Mouse (Mus musculus) intestine, embryonic 15.5 days (tissue): ENCODE results near the gene Spryd4. TPM values are rescaled to one million over a fixed set of nuclear protein-coding genes. Genes with fewer than 3 reads are reported as not detected.
"Not testable (repeated sequence)": the region's sequence is repeated elsewhere in the genome, so short reads cannot be mapped to it uniquely, and the experiment has no call there.

Experiments
- ATAC-seq: fragments of 200-750 bp; cut with Nextera tagmentation; 2 replicates; pipeline ENCODE4 v1.8.0; 2017; ENCODE audit warnings: moderate TSS enrichment, moderate library complexity
- H3K27ac ChIP-seq: fragments of 300-500 bp; sonication (generic); 2 replicates; pipeline ENCODE4 v1.5.1; 2015; ENCODE audit warnings: mild to moderate bottlenecking, inconsistent platforms
- H3K27me3 ChIP-seq: fragments of 300-500 bp; sonication (generic); replicated peaks from 2 replicates; pipeline ENCODE4 v1.6.1; 2015; ENCODE audit warnings: inconsistent platforms
- H3K36me3 ChIP-seq: fragments of 300-500 bp; sonication (generic); 2 replicates; pipeline ENCODE4 v1.6.1; 2015; ENCODE audit warnings: inconsistent platforms
- H3K4me1 ChIP-seq: fragments of 300-500 bp; sonication (generic); replicated peaks from 2 replicates; pipeline ENCODE4 v1.6.1; 2015; ENCODE audit warnings: inconsistent platforms
- H3K4me2 ChIP-seq: fragments of 300-500 bp; sonication (generic); replicated peaks from 2 replicates; pipeline ENCODE4 v1.6.1; 2015; ENCODE audit warnings: mild to moderate bottlenecking, inconsistent platforms
- H3K4me3 ChIP-seq: fragments of 300-500 bp; sonication (generic); replicated peaks from 2 replicates; pipeline ENCODE4 v1.5.1; 2015; ENCODE audit warnings: inconsistent platforms
- H3K9ac ChIP-seq: fragments of 300-500 bp; sonication (generic); 2 replicates; pipeline ENCODE4 v1.6.1; 2015; ENCODE audit warnings: inconsistent platforms
- H3K9me3 ChIP-seq: fragments of 300-500 bp; sonication (generic); 2 replicates; pipeline ENCODE4 v1.6.1; 2016; ENCODE audit warnings: inconsistent platforms
- WGBS: fragments of 180-500 bp; shearing (Covaris S2); methylation state at CpG from one replicate; pipeline ENCODE4 v1.1.7; 2015; 5-methylcytosine and 5-hydroxymethylcytosine counted together
- polyA plus RNA-seq: library from polyadenylated mRNA; unstranded; fragments of >200 nt; fragmentation: Nextera tagmentation; extraction: Ambion mirVana; gene quantifications from 2 replicates; pipeline ENCODE4 v1.2.1, GENCODE M21; 2015

Spryd4 gene
- polyA plus RNA-seq, 1 experiment from 2014 or later, result 34.8 TPM

- Histone ChIP-seq H3K27me3 (no peaks in the 10 kb centered on the region), H3K4me1 (peaks cover 10% of the 10 kb centered on the region), H3K9me3 (no peaks in the 10 kb centered on the region), H3K36me3 (no peaks in the 10 kb centered on the region), H3K9ac (no peak overlapping the region), H3K4me3 (no peak overlapping the region), H3K27ac (no peak overlapping the region), H3K4me2 (no peak overlapping the region)
- ATAC-seq, result no peak
- 84% methylated on average over 4 of the region's 4 CpGs for WGBS
Measured at GRCm38 (mm10) chr10:128177316-128177715, 34.3 kb downstream of the Spryd4 start.

GRCm38 (mm10) chr10:128175996-128176755 is 35.4 kb downstream of the Spryd4 start:
- no peaks in the 10 kb centered on the region for H3K27me3 ChIP-seq
- H3K4me2 ChIP-seq, result peak overlapping the region; percentile 59
- H3K9ac ChIP-seq, result peak overlapping the region; percentile 61
- WGBS, result 1% methylated on average over 17 of the region's 17 CpGs
- no peaks in the 10 kb centered on the region for H3K9me3 ChIP-seq
- peak overlapping the region; percentile 56 for H3K4me3 ChIP-seq
- H3K27ac ChIP-seq, result peak overlapping the region; percentile 82
- peaks cover 10% of the 10 kb centered on the region for H3K4me1 ChIP-seq
- no peaks in the 10 kb centered on the region for H3K36me3 ChIP-seq
- peak; percentile 91 for ATAC-seq

GRCm38 (mm10) chr10:128175302-128175701 is 36.3 kb downstream of the Spryd4 start:
- H3K27me3 ChIP-seq, result no peaks in the 10 kb centered on the region
- H3K9ac ChIP-seq, result peak overlapping the region; percentile 61
- peaks cover 10% of the 10 kb centered on the region for H3K4me1 ChIP-seq
- no peak for ATAC-seq
- peak overlapping the region; percentile 56 for H3K4me3 ChIP-seq
- H3K27ac ChIP-seq, result peak overlapping the region; percentile 82; the same call in 1 of the 2 replicates
- WGBS, result 5% methylated on average over 3 of the region's 3 CpGs
- no peaks in the 10 kb centered on the region for H3K36me3 ChIP-seq
- H3K4me2 ChIP-seq, result peak overlapping the region; percentile 59
- no peaks in the 10 kb centered on the region for H3K9me3 ChIP-seq

- H3K9ac ChIP-seq, H3K4me1 ChIP-seq, H3K4me3 ChIP-seq, H3K27ac ChIP-seq, H3K9me3 ChIP-seq, H3K36me3 ChIP-seq, ATAC-seq, H3K4me2 ChIP-seq, H3K27me3 ChIP-seq: not testable (repeated sequence)
- 96% methylated on average over 10 of the region's 10 CpGs for WGBS
Measured at GRCm38 (mm10) chr10:128171348-128171747, 40.3 kb downstream of the Spryd4 start.

- Histone ChIP-seq H3K9ac (no peak overlapping the region), H3K27ac (no peak overlapping the region), H3K27me3 (no peaks in the 10 kb centered on the region), H3K4me3 (no peak overlapping the region), H3K9me3 (no peaks in the 10 kb centered on the region), H3K4me1 (0 out of 2 replicates have a peak, but pooled peaks cover 8% of the 10 kb centered on the region), H3K4me2 (no peak overlapping the region), H3K36me3 (no peaks in the 10 kb centered on the region)
- 38% methylated on average over 6 of the region's 6 CpGs for WGBS
- ATAC-seq, result no peak
Measured at GRCm38 (mm10) chr10:128167091-128167490, 44.5 kb downstream of the Spryd4 start.

- 80% methylated on average over 3 of the region's 3 CpGs for WGBS
- H3K36me3 ChIP-seq, H3K9me3 ChIP-seq, H3K9ac ChIP-seq, H3K4me1 ChIP-seq, ATAC-seq, H3K4me3 ChIP-seq, H3K27me3 ChIP-seq, H3K27ac ChIP-seq, H3K4me2 ChIP-seq: not testable (repeated sequence)
Measured at GRCm38 (mm10) chr10:128165726-128166125, 45.9 kb downstream of the Spryd4 start.

Other genes starting within 250 kb of the Spryd4 start
- 0.38 and 0.48 TPM in 2 replicates for gene Hsd17b6, start 204.2 kb downstream of the Spryd4 start, polyA plus RNA-seq
- gene Prim1, start 196.6 kb downstream of the Spryd4 start, polyA plus RNA-seq, result 67.9 and 73.0 TPM in 2 replicates
- 779 and 830 TPM in 2 replicates for gene Naca, start 176.2 kb downstream of the Spryd4 start, polyA plus RNA-seq
- gene Ptges3, start 152.9 kb downstream of the Spryd4 start, polyA plus RNA-seq, result 482 and 586 TPM in 2 replicates
- gene Atp5b, start 128.5 kb downstream of the Spryd4 start, polyA plus RNA-seq, result 3,029 and 3,109 TPM in 2 replicates
- gene Baz2a, start 120.2 kb downstream of the Spryd4 start, polyA plus RNA-seq, result 11.7 and 12.5 TPM in 2 replicates
- 24.8 and 27.0 TPM in 2 replicates for gene Rbms2, start 31.5 kb downstream of the Spryd4 start, polyA plus RNA-seq
- 1.8 and 3.3 TPM in 2 replicates for gene Gls2, start 17.4 kb downstream of the Spryd4 start, polyA plus RNA-seq
- 0.19 TPM in 1 of 2 replicates, not detected in the other for gene Mip, start 14.0 kb upstream of the Spryd4 start, polyA plus RNA-seq
- 40.8 and 41.3 TPM in 2 replicates for gene Timeless, start 20.3 kb upstream of the Spryd4 start, polyA plus RNA-seq
- 0.26 and 0.35 TPM in 2 replicates for gene Apon, start 42.3 kb upstream of the Spryd4 start, polyA plus RNA-seq
- 1.6 and 2.9 TPM in 2 replicates for gene Apof, start 56.9 kb upstream of the Spryd4 start, polyA plus RNA-seq
- gene Stat2, start 58.8 kb upstream of the Spryd4 start, polyA plus RNA-seq, result 15.1 and 15.4 TPM in 2 replicates
- gene Il23a, start 86.9 kb upstream of the Spryd4 start, polyA plus RNA-seq, result 0.21 and 0.31 TPM in 2 replicates
- 26.2 TPM in 2 replicates for gene Pan2, start 91.5 kb upstream of the Spryd4 start, polyA plus RNA-seq
- gene Cnpy2, start 110.7 kb upstream of the Spryd4 start, polyA plus RNA-seq, result 303 and 328 TPM in 2 replicates
- gene Cs, start 125.9 kb upstream of the Spryd4 start, polyA plus RNA-seq, result 269 and 282 TPM in 2 replicates
- 13.7 TPM in 2 replicates for gene Coq10a, start 157.2 kb upstream of the Spryd4 start, polyA plus RNA-seq
- 10.0 and 11.5 TPM in 2 replicates for gene Ankrd52, start 165.3 kb upstream of the Spryd4 start, polyA plus RNA-seq
- 114 and 141 TPM in 2 replicates for gene Slc39a5, start 189.4 kb upstream of the Spryd4 start, polyA plus RNA-seq
- 87.9 and 97.1 TPM in 2 replicates for gene Nabp2, start 199.7 kb upstream of the Spryd4 start, polyA plus RNA-seq
- gene Rnf41, start 199.8 kb upstream of the Spryd4 start, polyA plus RNA-seq, result 36.6 and 37.5 TPM in 2 replicates
- 62.5 TPM in 2 replicates for gene Smarcc2, start 247.4 kb upstream of the Spryd4 start, polyA plus RNA-seq